Mouse (Mus musculus): ENCODE results near the gene Hes3.

Gene Hes3

GRCm38 (mm10) chr4:152250615-152251014 is 40.8 kb downstream of the Hes3 start:
- DNase-seq = no peak

DNA sequence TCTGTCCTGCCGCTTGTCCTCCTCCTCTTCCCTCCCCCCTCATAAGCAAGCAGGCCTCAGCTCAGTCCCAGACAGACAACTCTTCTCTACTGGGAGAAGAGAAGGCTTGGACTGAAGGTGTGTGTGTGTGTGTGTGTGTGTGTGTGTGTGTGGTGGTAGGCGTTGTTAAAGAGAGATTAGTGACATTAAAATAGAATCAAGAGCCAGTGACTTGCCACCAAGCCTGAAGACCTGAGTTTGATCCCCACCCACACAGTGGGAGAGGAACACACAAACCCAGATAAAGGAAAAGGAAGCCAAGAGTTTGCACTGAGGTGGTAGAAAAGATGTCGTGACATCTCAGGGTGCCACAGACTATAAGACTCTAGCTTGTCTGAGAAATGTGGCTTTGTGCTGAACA is 44.3 kb downstream of the Hes3 start:
- DNase-seq = no peak

DNA sequence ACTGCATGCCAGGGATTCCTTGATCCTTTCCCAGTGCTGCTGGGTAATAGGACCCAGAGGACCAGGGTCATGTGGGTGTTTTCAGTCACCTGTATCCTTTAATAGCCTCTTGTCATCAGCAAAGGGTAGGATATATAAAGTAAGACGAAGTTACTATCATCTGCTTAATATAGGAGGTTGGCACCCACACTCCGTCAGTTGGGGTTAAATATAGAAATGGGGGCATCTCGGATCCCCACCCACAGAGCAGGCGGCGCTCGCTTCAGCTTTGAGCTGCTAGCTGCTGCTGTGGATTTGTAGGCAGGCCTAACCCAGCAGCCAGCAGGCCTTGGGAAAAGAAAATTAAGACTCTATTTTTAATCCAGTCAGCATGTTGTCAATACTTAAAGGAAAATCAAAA is 45.5 kb downstream of the Hes3 start:
- no peak for DNase-seq

DNA sequence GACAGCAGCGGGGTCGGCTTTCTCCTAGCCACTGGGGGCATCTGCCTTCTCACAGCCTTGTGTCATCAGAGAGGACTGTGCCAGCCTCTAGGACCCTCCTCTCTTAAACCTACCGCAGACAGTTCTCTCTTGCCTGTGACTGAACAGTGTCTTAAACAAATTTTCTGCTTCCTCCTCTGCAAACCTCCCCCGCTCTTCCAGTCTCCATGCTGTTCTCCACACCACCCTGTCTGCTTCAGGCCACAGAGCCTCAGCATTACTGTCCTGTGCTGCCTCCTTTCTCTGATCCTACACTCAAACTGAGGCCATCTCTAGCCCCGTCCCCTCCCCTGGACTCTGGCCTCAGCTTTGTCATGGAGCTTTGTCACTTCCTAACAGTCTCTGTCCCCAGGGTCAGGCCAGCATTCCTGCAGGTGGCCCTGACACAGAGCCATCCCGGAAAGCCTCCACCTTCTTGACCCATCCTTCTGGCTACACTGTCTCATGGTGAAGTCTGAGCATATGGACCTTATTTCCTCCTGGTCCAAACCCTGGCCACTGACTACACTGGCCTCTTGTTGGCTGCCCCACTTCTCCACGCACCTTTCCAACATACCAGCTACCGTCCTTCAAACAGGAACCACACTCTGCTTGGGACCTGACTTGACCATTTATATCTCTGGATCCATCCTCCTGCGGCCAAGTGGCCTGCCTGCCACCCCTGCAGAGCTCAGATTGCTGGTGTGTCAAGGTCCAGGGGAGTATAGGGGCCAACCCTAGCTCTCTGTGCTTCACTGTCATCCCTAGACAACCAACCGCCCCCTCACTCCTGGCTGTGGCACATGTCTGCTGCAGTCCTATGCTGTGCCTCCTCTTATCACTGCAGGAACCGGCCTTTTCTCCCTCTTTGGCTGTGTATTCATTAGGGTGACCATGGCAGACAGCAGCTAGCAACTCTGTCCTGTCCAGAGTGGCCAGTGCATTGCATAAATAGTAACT is 46.6 kb downstream of the Hes3 start:
- no peak for DNase-seq

- no peak for DNase-seq
Measured at GRCm38 (mm10) chr4:152243969-152244368, 47.5 kb downstream of the Hes3 start.

DNA sequence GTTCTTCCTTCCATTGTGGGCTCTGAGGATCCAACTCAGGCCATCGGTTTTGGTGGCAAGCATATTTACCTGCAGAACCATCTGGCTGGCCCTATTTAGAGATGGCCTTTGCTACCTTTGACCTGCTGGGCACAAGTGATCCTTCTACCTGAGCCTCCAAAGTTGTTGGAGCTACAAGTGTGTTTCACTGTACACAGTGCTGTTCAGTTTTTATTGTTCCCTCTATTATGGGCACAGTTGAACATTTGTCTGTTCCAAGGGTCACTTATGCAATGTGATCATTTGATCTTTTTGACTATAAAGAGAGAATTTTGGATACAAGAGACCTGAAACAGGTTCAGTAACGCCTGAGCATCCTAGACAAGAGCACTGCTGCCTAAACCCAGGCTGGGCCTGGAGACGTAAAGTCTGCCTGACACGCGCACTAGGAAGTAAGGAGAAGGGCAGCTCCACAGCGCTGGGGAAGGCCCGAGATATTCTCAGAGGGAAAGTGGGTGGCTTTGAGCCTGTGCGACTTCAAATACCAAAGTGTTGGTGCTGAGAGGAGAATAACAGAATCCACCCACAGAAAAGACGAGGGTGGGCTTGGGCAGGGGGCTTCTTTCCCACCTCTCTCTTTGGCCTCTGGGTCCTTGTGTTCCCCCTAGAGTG is 48.1 kb downstream of the Hes3 start:
- no peak for DNase-seq

DNA sequence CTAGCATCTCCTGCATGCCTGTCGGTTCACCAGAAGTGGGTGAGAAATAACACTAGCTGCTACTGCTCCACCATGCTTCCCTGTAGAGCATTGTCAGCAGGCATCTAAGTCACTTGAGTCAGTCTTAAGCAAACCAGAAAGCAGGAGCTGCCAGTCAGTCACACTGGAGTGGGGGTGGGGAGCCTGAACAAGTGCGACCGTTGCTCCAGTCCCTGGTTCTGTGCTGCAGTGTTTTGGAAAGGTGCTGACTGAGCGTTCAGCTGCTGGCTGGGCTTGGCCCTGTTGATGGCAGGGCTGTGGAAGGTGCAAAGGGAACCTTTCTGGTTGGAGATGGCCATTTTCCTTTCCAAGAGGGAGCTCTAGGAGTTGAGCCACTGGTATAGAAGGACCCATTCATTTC is 51.5 kb downstream of the Hes3 start:
- DNase-seq = no peak

Data from kidney, adult 9 months (tissue).